Mouse (Mus musculus): ENCODE results near the gene Smarcd3. TPM values are rescaled to one million over a fixed set of nuclear protein-coding genes. Genes with fewer than 3 reads are reported as not detected.

The Smarcd3 gene
- polyA plus RNA-seq, 1 experiment from 2014 or later, result 47.4 TPM

MicroRNA genes within 50 kb of the gene (microRNA counts, 519-probe panel; counts per million panel counts)
- microRNA mmu-miR-671-3p, result 2,133 counts per million, percentile 30 among the panel's probes with 10 or more counts
- not detected for microRNA mmu-miR-671-5p

Small RNAs within 50 kb of the gene (microRNA-seq; reads per million reads assigned to microRNA genes)
- 349 reads per million, percentile 69 among the genes with 10 or more reads in this experiment for gene Mir671

Other genes with a start within 250 kb of the Smarcd3 start
- 2.3 and 2.6 TPM in 2 replicates for gene Atg9b, start 232.3 kb downstream of the Smarcd3 start, polyA plus RNA-seq (2015; fragmentation: Nextera tagmentation; extraction: Ambion mirVana)
- gene Abcb8, start 230.7 kb downstream of the Smarcd3 start, polyA plus RNA-seq (2015; fragmentation: Nextera tagmentation; extraction: Ambion mirVana), result 71.1 and 77.3 TPM in 2 replicates
- gene Asic3, start 211.0 kb downstream of the Smarcd3 start, polyA plus RNA-seq (2015; fragmentation: Nextera tagmentation; extraction: Ambion mirVana), result 0.14 TPM in 1 of 2 replicates, not detected in the other
- gene Cdk5, start 200.9 kb downstream of the Smarcd3 start, polyA plus RNA-seq (2015; fragmentation: Nextera tagmentation; extraction: Ambion mirVana), result 28.5 and 30.4 TPM in 2 replicates
- 29.2 and 32.5 TPM in 2 replicates for gene Slc4a2, start 200.6 kb downstream of the Smarcd3 start, polyA plus RNA-seq (2015; fragmentation: Nextera tagmentation; extraction: Ambion mirVana)
- 209 and 225 TPM in 2 replicates for gene Fastk, start 179.1 kb downstream of the Smarcd3 start, polyA plus RNA-seq (2015; fragmentation: Nextera tagmentation; extraction: Ambion mirVana)
- gene Tmub1, start 176.6 kb downstream of the Smarcd3 start, polyA plus RNA-seq (2015; fragmentation: Nextera tagmentation; extraction: Ambion mirVana), result 18.4 and 20.3 TPM in 2 replicates
- gene Agap3, start 172.2 kb downstream of the Smarcd3 start, polyA plus RNA-seq (2015; fragmentation: Nextera tagmentation; extraction: Ambion mirVana), result 15.5 and 18.4 TPM in 2 replicates
- gene Gbx1, start 97.2 kb downstream of the Smarcd3 start, polyA plus RNA-seq (2015; fragmentation: Nextera tagmentation; extraction: Ambion mirVana), result not detected in 2 replicates
- 10.1 and 10.2 TPM in 2 replicates for gene Asb10, start 83.4 kb downstream of the Smarcd3 start, polyA plus RNA-seq (2015; fragmentation: Nextera tagmentation; extraction: Ambion mirVana)
- not detected in 2 replicates for gene 4931409K22Rik, start 67.6 kb downstream of the Smarcd3 start, polyA plus RNA-seq (2015; fragmentation: Nextera tagmentation; extraction: Ambion mirVana)
- gene Abcf2, start 46.9 kb downstream of the Smarcd3 start, polyA plus RNA-seq (2015; fragmentation: Nextera tagmentation; extraction: Ambion mirVana), result 68.1 and 72.6 TPM in 2 replicates
- 14.4 and 14.8 TPM in 2 replicates for gene Chpf2, start 37.7 kb downstream of the Smarcd3 start, polyA plus RNA-seq (2015; fragmentation: Nextera tagmentation; extraction: Ambion mirVana)
- 25.8 and 27.1 TPM in 2 replicates for gene Nub1, start 61.1 kb upstream of the Smarcd3 start, polyA plus RNA-seq (2015; fragmentation: Nextera tagmentation; extraction: Ambion mirVana)
- gene Wdr86, start 106.3 kb upstream of the Smarcd3 start, polyA plus RNA-seq (2015; fragmentation: Nextera tagmentation; extraction: Ambion mirVana), result 4.2 and 7.0 TPM in 2 replicates
- 1.7 and 2.2 TPM in 2 replicates for gene Crygn, start 133.6 kb upstream of the Smarcd3 start, polyA plus RNA-seq (2015; fragmentation: Nextera tagmentation; extraction: Ambion mirVana)
- gene Rheb, start 218.2 kb upstream of the Smarcd3 start, polyA plus RNA-seq (2015; fragmentation: Nextera tagmentation; extraction: Ambion mirVana), result 242 and 283 TPM in 2 replicates

Measured in heart, embryonic 16.5 days (tissue).